Mouse (Mus musculus) heart, adult 11 months (tissue): ENCODE measurements around the gene Fam234a.
A peak's percentile ranks its signal among the peaks of the same experiment; 100 is the strongest.

Experiments
- DNase-seq: peaks from one replicate; pipeline ENCODE4 v3.0.0; 2022

Fam234a gene

DNA sequence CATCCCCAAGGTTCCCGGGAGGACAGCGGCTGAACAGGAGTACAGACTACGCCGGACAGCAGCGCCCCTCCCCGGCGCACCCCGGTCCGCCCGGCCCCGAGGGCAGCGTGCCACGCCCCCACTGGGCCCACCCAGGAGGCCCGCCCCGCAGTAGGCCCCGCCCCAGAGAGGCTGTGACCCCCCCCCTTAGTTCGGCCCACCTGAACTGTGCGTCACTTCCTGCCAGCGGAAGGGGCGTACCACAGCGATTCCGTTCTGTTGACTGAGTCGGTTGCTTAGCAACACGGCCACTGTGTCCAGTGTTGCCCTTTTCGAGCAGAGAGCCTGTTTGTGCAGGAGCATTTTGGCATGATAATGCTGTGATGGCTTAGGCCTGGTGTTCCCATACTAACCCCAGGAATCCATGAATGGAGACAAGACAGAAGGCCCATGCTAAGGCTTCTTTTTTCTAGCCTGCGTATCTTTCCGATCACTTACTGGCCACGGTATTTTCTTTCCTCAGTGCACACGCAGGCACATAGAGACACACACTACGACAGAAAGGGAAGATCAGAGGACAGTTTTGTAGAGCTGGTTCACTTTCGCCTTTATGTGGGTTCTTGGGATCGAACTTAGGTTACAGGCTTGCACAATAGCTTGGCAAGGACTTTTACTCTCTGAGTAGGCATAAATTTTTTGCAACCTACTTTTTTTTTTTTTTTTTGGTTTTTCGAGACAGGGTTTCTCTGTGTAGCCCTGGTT lies at the start of gene Fam234a:
TSS of gene Fam234a (minus strand) at position 142 of the 741 bp plus-strand sequence.
- DNase-seq: peak; percentile 100

DNA sequence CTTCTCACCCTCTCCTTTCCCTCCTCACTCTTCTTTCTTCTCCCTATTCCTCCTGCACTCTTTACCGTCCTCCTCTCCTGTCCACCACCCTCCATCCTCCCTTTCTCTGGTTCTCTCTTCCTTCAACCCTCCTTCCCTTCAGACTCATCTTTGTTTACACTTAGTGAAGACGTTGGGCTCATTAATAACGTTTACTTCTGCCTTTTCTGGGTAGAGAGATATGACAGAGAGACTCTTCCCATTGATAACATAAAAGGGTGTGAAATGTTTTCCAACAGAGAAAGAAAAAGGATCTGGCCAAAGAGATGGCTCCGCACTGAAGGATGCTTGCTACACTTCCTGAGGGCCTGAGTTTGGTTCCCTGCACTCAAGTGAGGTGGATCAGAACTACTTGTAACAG lies 45.4 kb upstream of the Fam234a start:
- DNase-seq: no peak

- no peak for DNase-seq
Measured at GRCm38 (mm10) chr17:26286199-26286955, 42.3 kb upstream of the Fam234a start.

- peak; percentile 69 for DNase-seq
Measured at GRCm38 (mm10) chr17:26276711-26277110, 32.7 kb upstream of the Fam234a start.

GRCm38 (mm10) chr17:26275933-26276332 lies 31.9 kb upstream of the Fam234a start:
- peak; percentile 91 for DNase-seq

GRCm38 (mm10) chr17:26272586-26272985 lies 28.5 kb upstream of the Fam234a start:
- DNase-seq: no peak

GRCm38 (mm10) chr17:26269577-26269976 lies 25.5 kb upstream of the Fam234a start:
- DNase-seq: peak; percentile 81

- DNase-seq: no peak
Measured at GRCm38 (mm10) chr17:26268851-26269250, 24.8 kb upstream of the Fam234a start.

- DNase-seq: no peak
Measured at GRCm38 (mm10) chr17:26262384-26262783, 18.3 kb upstream of the Fam234a start.

DNA sequence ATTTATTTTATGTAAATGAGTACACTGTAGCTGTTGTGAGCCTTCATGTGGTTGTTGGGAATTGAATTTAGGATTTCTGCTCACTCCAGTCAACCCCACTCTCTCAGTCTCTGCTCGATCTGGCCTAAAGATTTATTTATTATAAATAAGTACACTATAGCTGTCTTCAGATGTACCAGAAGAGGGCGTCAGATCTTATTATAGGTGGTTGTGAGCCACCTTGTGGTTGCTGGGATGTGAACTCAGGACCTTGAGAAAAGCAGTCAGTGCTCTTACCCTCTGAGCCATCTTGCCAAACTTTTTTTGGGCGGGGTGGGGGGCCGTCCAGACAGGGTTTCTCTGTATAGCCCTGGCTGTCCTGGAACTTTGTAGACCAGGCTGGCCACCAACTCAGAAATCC lies 17.8 kb upstream of the Fam234a start:
- no peak for DNase-seq

GRCm38 (mm10) chr17:26255313-26255712 lies 11.3 kb upstream of the Fam234a start:
- no peak for DNase-seq

DNA sequence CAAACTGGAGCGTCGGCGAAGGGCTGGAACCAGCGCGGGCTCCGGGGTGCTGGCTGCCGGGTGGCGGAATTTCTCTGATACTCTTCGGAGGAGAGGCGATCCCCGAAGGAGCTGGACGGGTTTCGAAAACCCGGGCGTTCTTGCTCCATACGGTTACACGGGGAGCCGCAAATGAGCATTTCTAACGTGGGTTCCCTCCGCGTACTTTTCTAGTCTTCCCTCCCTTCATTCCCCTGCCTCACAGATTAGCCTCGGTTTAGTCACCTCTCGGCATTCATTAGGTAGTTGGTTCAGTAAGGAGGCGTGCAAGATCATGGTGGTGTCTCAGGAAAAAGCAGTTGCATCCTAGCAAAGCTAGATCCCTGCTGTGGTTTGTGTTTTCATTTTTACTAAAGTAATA lies 9.4 kb upstream of the Fam234a start:
- no peak for DNase-seq

GRCm38 (mm10) chr17:26252539-26253251 lies 8.7 kb upstream of the Fam234a start, which contains the start of gene Luc7l:
Gene Luc7l, plus strand, starts transcription at chr17:26252896.
- DNase-seq: peak; percentile 99

- DNase-seq: no peak
Measured at GRCm38 (mm10) chr17:26251886-26252538, 8.0 kb upstream of the Fam234a start.

- no peak for DNase-seq
Measured at GRCm38 (mm10) chr17:26243471-26244100, 456 bp downstream of the Fam234a start.

- no peak for DNase-seq
Measured at GRCm38 (mm10) chr17:26240990-26241389, 3.1 kb downstream of the Fam234a start.

- DNase-seq: no peak
Measured at GRCm38 (mm10) chr17:26240120-26240790, 3.8 kb downstream of the Fam234a start.

DNA sequence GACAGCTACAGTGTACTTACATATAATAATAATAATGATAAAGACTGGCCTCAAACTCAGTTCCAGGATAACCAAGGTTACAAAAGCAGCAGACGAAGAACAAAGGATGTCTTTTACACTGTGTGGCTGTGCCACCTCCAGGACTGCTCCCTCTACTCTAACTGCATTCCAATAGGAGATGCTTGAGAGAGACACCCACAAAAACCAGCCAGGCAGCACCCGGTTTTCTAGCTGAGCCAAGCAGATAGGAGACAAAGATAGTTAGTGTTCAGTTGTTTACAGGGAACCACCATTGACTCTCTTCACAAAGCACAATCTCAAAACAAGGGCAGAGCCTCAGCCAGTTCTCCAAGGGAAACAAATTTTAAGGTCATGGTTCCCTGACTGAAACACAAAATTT lies 4.5 kb downstream of the Fam234a start:
- no peak for DNase-seq

- DNase-seq: no peak
Measured at GRCm38 (mm10) chr17:26237667-26238066, 6.4 kb downstream of the Fam234a start.

DNA sequence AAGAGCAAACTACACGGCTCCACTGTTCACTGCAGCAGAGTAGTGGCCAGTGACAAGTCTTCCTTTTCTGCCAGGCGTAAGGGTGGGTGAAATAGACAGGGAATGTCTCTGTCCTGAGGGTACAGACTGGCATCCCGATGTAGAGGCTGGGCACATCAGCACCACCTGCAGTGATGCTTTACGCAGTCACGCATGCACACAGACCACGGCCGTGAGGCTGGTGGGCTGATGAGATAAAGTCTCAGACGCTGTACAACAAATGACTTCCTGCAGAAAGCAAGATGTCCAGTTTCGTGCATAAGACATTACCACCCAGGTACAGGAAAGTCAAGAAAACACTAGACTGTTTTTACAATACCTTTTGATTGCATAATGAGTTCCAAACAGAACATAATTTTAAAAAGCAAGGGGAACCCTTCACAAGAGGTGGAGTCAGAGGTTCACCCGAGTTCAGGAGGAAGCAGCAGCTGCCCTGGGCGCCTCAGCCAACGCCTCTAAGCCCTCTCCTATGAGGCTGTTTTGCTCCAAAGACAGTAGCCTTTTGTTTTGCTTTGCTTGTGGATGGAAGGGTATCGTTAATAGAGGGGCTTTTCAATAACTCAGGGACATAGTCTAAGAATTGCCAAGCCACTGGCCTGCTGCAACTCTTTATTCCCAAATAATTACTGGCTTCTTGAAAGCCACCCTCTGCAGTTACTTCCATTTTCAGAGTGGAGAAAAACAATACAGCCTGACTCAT lies 8.8 kb downstream of the Fam234a start:
- DNase-seq: peak; percentile 80

- no peak for DNase-seq
Measured at GRCm38 (mm10) chr17:26234386-26234785, 9.7 kb downstream of the Fam234a start.
